Mouse (Mus musculus) effector memory CD4-positive, alpha-beta T cell, adult 7 months (primary cell): ENCODE results near the gene Olfr1121. TPM values are rescaled to one million over a fixed set of nuclear protein-coding genes. Genes with fewer than 3 reads are reported as not detected.

ENCODE experiments used
- polyA plus RNA-seq: library from polyadenylated mRNA; unstranded; fragments of 100-300 nt; shearing (Covaris generic); gene quantifications from one replicate; pipeline ENCODE4 v1.2.1, GENCODE M21; 2017

Olfr1121 gene
- polyA plus RNA-seq: not detected

GRCm38 (mm10) chr2:87369595-87369994, at the start of gene Olfr1121:
Olfr1121 (plus strand) TSS chr2:87369895.

GRCm38 (mm10) chr2:87354515-87354914, 15.2 kb upstream of the Olfr1121 start, which contains the start of gene Olfr1120:
Olfr1120 (plus strand) TSS chr2:87354815.

GRCm38 (mm10) chr2:87385549-87385948, 15.9 kb downstream of the Olfr1121 start, which contains the start of gene Olfr1122:
Olfr1122 (plus strand) TSS chr2:87385849.

DNA sequence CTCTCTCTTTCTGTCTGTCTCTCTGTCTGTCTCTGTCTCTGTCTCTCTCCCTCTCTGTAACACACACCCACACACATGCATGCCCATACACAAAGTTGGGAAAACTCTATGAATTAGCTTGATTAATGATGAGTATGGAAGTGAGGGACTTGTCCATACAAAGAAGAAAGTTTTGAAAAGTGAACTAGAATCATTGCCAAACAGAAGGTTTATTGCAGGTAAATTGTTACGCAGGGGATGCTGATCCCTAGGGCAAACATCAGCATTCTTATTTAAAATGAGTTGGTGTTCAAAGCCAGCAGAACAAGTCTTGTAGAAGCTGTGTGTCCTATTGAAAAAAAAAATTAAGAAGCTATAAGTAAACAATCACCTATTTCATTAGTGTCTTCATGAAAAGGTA, 46.6 kb downstream of the Olfr1121 start, which contains the start of gene Olfr1123:
Gene Olfr1123 (plus strand): TSS at position 301 of the 400 bp plus-strand sequence.

Other genes starting within 250 kb of the Olfr1121 start
- gene Olfr1110, start 229.6 kb upstream of the Olfr1121 start, polyA plus RNA-seq: not detected
- gene Olfr1111, start 217.3 kb upstream of the Olfr1121 start, polyA plus RNA-seq: not detected
- gene Olfr1112, start 182.1 kb upstream of the Olfr1121 start, polyA plus RNA-seq: not detected
- gene Olfr1113, start 160.9 kb upstream of the Olfr1121 start, polyA plus RNA-seq: not detected
- not detected for gene Olfr1115, start 121.9 kb upstream of the Olfr1121 start, polyA plus RNA-seq
- gene Olfr1116, start 102.4 kb upstream of the Olfr1121 start, polyA plus RNA-seq: not detected
- gene Olfr1118, start 62.3 kb upstream of the Olfr1121 start, polyA plus RNA-seq: not detected
- not detected for gene Olfr1120, start 15.1 kb upstream of the Olfr1121 start, polyA plus RNA-seq
- gene Olfr1122, start 16.0 kb downstream of the Olfr1121 start, polyA plus RNA-seq: 0.07 TPM
- gene Olfr1123, start 46.7 kb downstream of the Olfr1121 start, polyA plus RNA-seq: not detected
- gene Olfr1124, start 60.4 kb downstream of the Olfr1121 start, polyA plus RNA-seq: 0.30 TPM
- gene Olfr1126, start 84.1 kb downstream of the Olfr1121 start, polyA plus RNA-seq: not detected
- gene Pramel7, start 127.2 kb downstream of the Olfr1121 start, polyA plus RNA-seq: not detected
- gene Pramel6, start 136.7 kb downstream of the Olfr1121 start, polyA plus RNA-seq: not detected
- gene Olfr153, start 161.9 kb downstream of the Olfr1121 start, polyA plus RNA-seq: not detected
- gene Olfr1128, start 175.6 kb downstream of the Olfr1121 start, polyA plus RNA-seq: 0.41 TPM
- not detected for gene Olfr1129, start 204.0 kb downstream of the Olfr1121 start, polyA plus RNA-seq
- not detected for gene Olfr1130, start 236.3 kb downstream of the Olfr1121 start, polyA plus RNA-seq